Mouse (Mus musculus) embryonic facial prominence, embryonic 12.5 days (tissue): ENCODE data around the gene Clstn2. TPM values are rescaled to one million over a fixed set of nuclear protein-coding genes. Genes with fewer than 3 reads are reported as not detected.

Experiments used
- ATAC-seq: fragments of 200-750 bp; cut with Nextera tagmentation; 2 replicates; pipeline ENCODE4 v1.8.0; 2017; ENCODE audit not compliant: insufficient number of reproducible peaks, insufficient read depth, low FRiP score, low TSS enrichment
- H3K27ac ChIP-seq: fragments of 300-500 bp; sonication (generic); 2 replicates; pipeline ENCODE4 v1.5.1; 2016; ENCODE audit warnings: mild to moderate bottlenecking
- H3K27me3 ChIP-seq: fragments of 300-500 bp; sonication (generic); 2 replicates; pipeline ENCODE4 v1.6.1; 2016; ENCODE audit warnings: mild to moderate bottlenecking, moderate library complexity
- H3K36me3 ChIP-seq: fragments of 300-500 bp; sonication (generic); 2 replicates; pipeline ENCODE4 v1.6.1; 2016; ENCODE audit warnings: mild to moderate bottlenecking
- H3K4me1 ChIP-seq: fragments of 300-500 bp; sonication (generic); 2 replicates; pipeline ENCODE4 v1.6.1; 2016
- H3K4me2 ChIP-seq: fragments of 300-500 bp; sonication (generic); replicated peaks from 2 replicates; pipeline ENCODE4 v1.6.1; 2016; ENCODE audit warnings: mild to moderate bottlenecking, moderate library complexity
- H3K4me3 ChIP-seq: fragments of 300-500 bp; sonication (generic); 2 replicates; pipeline ENCODE4 v1.5.1; 2016; ENCODE audit warnings: mild to moderate bottlenecking
- H3K9ac ChIP-seq: fragments of 300-500 bp; sonication (generic); 2 replicates; pipeline ENCODE4 v1.6.1; 2016; ENCODE audit warnings: mild to moderate bottlenecking, moderate library complexity
- H3K9me3 ChIP-seq: fragments of 300-500 bp; sonication (generic); 2 replicates; pipeline ENCODE4 v1.6.1; 2016; ENCODE audit warnings: mild to moderate bottlenecking, moderate library complexity
- WGBS: fragments of 180-500 bp; shearing (Covaris S2); methylation state at CpG from one replicate; pipeline ENCODE4 v1.1.7; 2016; 5-methylcytosine and 5-hydroxymethylcytosine counted together
- polyA plus RNA-seq: library from polyadenylated mRNA; unstranded; fragments of >200 nt; fragmentation: Nextera tagmentation; extraction: Ambion mirVana; gene quantifications from 2 replicates; pipeline ENCODE4 v1.2.1, GENCODE M21; 2016

The Clstn2 gene
- polyA plus RNA-seq, 1 experiment from 2014 or later, result 3.5 TPM

GRCm38 (mm10) chr9:97434666-97435065, 598.3 kb downstream of the Clstn2 start:
- Histone ChIP-seq H3K4me1 (no peaks in the 10 kb centered on the region), H3K4me2 (no peak overlapping the region), H3K9me3 (no peaks in the 10 kb centered on the region), H3K27ac (no peak overlapping the region), H3K36me3 (no peaks in the 10 kb centered on the region), H3K9ac (no peak overlapping the region), H3K27me3 (no peaks in the 10 kb centered on the region), H3K4me3 (no peak overlapping the region)
- no peak for ATAC-seq
- WGBS, result 74% methylated on average over 3 of the region's 3 CpGs

DNA sequence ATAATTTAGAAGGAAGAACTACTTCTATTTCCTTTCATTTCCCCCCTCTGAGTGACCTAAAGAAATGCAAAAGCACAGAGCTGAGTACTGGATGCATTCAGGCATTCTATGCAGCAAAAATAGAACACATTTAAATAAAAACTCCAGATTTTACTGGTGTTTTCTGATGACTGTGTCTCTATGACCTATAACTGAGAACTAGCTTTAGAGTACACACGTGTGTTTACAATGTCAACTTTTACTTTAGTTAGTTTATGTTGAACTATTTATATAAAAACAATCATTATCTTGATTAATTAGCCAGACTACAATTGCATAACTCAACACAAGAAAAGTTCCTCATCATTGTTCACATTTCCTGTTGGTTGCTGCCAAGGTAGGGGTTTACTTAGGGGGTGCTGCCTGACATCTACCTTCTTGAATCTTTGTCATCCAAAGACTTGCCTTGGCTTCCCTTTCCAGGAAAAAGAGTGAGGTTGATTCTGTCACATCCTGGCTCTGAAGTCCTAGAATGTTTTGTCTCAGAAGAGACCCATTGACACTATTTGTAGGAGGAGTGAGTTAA, 603.0 kb downstream of the Clstn2 start:
- 84% methylated on average over 1 of the region's 1 CpGs for WGBS
- Histone ChIP-seq H3K36me3 (no peaks in the 10 kb centered on the region), H3K9me3 (no peaks in the 10 kb centered on the region)

GRCm38 (mm10) chr9:97428127-97428526, 604.9 kb downstream of the Clstn2 start:
- H3K27me3 ChIP-seq, result no peaks in the 10 kb centered on the region
- no peaks in the 10 kb centered on the region for H3K9me3 ChIP-seq
- no peaks in the 10 kb centered on the region for H3K4me1 ChIP-seq
- no peaks in the 10 kb centered on the region for H3K36me3 ChIP-seq
- no peak overlapping the region for H3K27ac ChIP-seq
- 78% methylated on average over 7 of the region's 7 CpGs for WGBS
- no peak for ATAC-seq
- no peak overlapping the region for H3K4me2 ChIP-seq
- H3K9ac ChIP-seq, result no peak overlapping the region
- no peak overlapping the region for H3K4me3 ChIP-seq

More for the DNA sequence above, 603.0 kb downstream of the Clstn2 start:
- no peak overlapping the region for H3K4me3 ChIP-seq
- no peak overlapping the region for H3K27ac ChIP-seq
- H3K9ac ChIP-seq, result no peak overlapping the region
- ATAC-seq, result no peak
- no peaks in the 10 kb centered on the region for H3K27me3 ChIP-seq
- no peaks in the 10 kb centered on the region for H3K4me1 ChIP-seq
- no peak overlapping the region for H3K4me2 ChIP-seq

- H3K36me3 ChIP-seq, result no peaks in the 10 kb centered on the region
- ATAC-seq, result no peak
- H3K9me3 ChIP-seq, result no peaks in the 10 kb centered on the region
- H3K4me2 ChIP-seq, result no peak overlapping the region
- no peak overlapping the region for H3K27ac ChIP-seq
- no peak overlapping the region for H3K4me3 ChIP-seq
- WGBS, result 72% methylated on average over 5 of the region's 5 CpGs
- H3K4me1 ChIP-seq, result peaks cover 4% of the 10 kb centered on the region; the same call in 1 of the 2 replicates
- no peak overlapping the region for H3K9ac ChIP-seq
- no peaks in the 10 kb centered on the region for H3K27me3 ChIP-seq
Measured at GRCm38 (mm10) chr9:97420896-97421295, 612.1 kb downstream of the Clstn2 start.

- Histone ChIP-seq H3K27me3 (no peaks in the 10 kb centered on the region), H3K9ac (no peak overlapping the region), H3K4me1 (no peaks in the 10 kb centered on the region), H3K4me2 (no peak overlapping the region), H3K4me3 (no peak overlapping the region), H3K9me3 (no peaks in the 10 kb centered on the region), H3K36me3 (no peaks in the 10 kb centered on the region), H3K27ac (no peak overlapping the region)
- ATAC-seq, result no peak
- WGBS, result 76% methylated on average over 6 of the region's 6 CpGs
Measured at GRCm38 (mm10) chr9:97414876-97415668, 617.9 kb downstream of the Clstn2 start.

DNA sequence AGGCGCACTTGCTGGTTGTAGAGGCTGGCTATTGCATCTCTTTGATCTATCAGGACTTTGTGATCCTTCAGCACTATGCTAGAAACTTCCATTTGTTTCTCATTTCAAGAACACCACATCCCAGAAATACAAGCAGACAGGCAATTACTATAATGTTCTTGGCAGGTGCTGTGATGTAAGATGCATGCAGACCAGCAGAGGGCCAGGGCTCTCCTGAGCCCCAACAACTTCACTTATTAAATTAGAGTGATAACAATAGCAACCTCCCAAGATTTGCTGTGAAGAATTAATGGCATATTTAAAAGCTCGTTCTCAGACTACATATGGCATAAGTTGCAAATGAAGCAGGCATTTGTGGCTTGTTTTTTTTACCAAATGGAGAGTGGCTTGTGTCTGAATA, 624.8 kb downstream of the Clstn2 start:
- Histone ChIP-seq H3K4me3 (no peak overlapping the region), H3K4me1 (no peaks in the 10 kb centered on the region), H3K36me3 (no peaks in the 10 kb centered on the region), H3K9me3 (no peaks in the 10 kb centered on the region), H3K9ac (no peak overlapping the region), H3K27me3 (no peaks in the 10 kb centered on the region), H3K4me2 (no peak overlapping the region), H3K27ac (no peak overlapping the region)
- ATAC-seq, result no peak
- WGBS, result 59% methylated on average over 2 of the region's 2 CpGs
